Mouse (Mus musculus): ENCODE data around the gene Kif5a. TPM values are rescaled to one million over a fixed set of nuclear protein-coding genes. Genes with fewer than 3 reads are reported as not detected.
"Not testable (repeated sequence)": the region's sequence is repeated elsewhere in the genome, so short reads cannot be mapped to it uniquely, and the experiment has no call there.

The Kif5a gene
- polyA plus RNA-seq (2015; fragmentation: Nextera tagmentation; extraction: Ambion mirVana), result 6.9 and 7.6 TPM in 2 replicates

DNA sequence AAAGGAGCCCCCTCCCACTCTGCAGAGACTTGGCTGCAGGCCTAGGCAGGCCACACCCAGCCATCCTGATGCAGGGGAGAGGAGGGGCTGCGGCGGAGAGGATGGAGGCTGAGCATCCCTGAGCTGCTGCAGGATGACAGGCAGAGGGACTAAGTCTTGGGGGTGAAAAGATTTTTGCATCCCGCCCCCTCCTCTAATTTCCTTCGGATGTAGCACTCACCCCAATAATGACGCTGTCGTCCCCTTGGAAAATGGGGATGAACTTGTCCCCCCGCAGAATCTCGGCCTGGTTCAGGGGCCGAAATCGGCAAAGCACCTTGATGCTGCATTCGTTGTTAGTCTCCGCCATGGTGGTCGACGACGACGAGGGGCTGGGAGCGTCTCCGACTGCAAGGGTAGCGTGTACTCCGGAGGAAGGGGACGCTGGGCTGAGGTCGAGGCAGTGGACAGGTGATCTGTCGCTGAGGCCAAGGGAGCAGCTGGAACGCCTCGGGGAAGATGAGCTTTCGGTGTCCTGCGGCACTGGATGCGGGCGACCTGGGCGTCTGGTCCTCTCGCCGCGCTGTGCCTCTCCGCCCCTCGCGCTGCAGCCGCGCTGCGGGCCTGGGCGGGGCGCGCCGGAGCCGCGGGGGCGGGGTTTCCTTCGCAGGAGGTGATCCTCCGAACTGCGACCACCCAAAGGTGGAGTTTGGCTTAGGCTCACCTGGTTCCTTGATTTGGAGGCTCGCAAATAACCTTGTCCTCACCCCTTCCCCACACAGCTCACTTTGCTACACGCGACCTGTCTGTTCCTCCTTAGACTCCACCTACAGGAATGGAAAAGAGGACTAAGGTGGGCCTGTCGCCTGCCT, at the start of gene Kif5a:
Kif5a (minus strand) TSS at position 801 of the 851 bp plus-strand sequence.
- H3K27ac ChIP-seq (replicated peaks), result no peak within 1 kb of the TSS
- peaks cover 9% of the 10 kb centered on the region for H3K27me3 ChIP-seq
- peak within 1 kb of the TSS; percentile 45 for H3K9ac ChIP-seq
- H3K4me3 ChIP-seq (replicated peaks), result peak within 1 kb of the TSS; percentile 50
- peak within 1 kb of the TSS; percentile 90 for H3K4me2 ChIP-seq (replicated peaks)
- H3K4me1 ChIP-seq, result peaks cover 23% of the 10 kb centered on the region
- WGBS, result under 1% methylated on average over 53 of the region's 53 CpGs
- ATAC-seq (ENCODE audit: insufficient number of reproducible peaks, low FRiP score, low TSS enrichment, low read depth), result no peak
- no peaks in the 10 kb centered on the region for H3K36me3 ChIP-seq
- H3K9me3 ChIP-seq (replicated peaks), result no peaks in the 10 kb centered on the region

DNA sequence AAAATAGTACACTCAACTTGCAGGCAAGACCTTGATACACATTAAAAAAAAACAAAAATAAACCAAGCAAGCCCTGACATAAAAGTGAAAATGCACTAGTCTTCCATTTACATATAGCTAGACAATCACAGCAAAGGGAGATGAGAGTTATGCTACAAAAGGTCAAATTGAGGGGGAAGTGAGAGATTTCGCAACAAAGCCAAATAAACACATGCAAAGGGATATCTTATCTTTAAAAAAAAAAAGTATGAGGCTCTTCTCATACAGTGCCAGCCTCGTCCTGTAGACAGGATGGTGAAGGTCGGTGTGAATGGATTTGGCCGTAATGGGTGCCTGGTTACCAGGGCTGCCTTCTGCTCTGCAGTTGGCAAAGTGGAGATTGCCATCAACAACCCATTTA, 49.7 kb upstream of the Kif5a start:
- no peak overlapping the region for H3K4me3 ChIP-seq (replicated peaks)
- no peak for ATAC-seq (ENCODE audit: insufficient number of reproducible peaks, low FRiP score, low TSS enrichment, low read depth)
- peaks cover 12% of the 10 kb centered on the region for H3K4me1 ChIP-seq
- H3K27ac ChIP-seq (replicated peaks), result no peak overlapping the region
- H3K36me3 ChIP-seq, result peaks cover 18% of the 10 kb centered on the region
- no peaks in the 10 kb centered on the region for H3K9me3 ChIP-seq (replicated peaks)
- H3K4me2 ChIP-seq (replicated peaks), result no peak overlapping the region
- H3K9ac ChIP-seq, result no peak overlapping the region
- no peaks in the 10 kb centered on the region for H3K27me3 ChIP-seq
- 69% methylated on average over 4 of the region's 4 CpGs for WGBS

DNA sequence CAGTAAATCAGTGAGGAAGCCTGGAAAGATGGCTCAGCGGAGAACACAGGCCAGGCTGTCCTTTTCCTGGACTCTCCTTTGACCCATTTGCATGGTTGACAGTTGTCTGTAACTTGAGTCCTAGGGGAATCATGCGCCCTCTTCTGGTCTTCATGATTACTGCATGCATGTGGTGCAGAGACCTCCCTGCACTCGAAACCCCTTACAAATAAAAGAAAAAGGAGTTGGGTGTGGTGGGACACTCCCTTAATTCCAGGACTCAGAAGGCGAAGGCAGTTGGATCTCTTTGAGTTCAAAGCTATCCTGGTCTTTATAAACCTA, 49.2 kb upstream of the Kif5a start:
- WGBS, result 1% methylated on average over 4 of the region's 4 CpGs
- H3K4me3 ChIP-seq (replicated peaks), result peak overlapping the region; percentile 70
- peak overlapping the region; percentile 49 for H3K9ac ChIP-seq
- H3K4me2 ChIP-seq (replicated peaks), result peak overlapping the region; percentile 65
- no peaks in the 10 kb centered on the region for H3K9me3 ChIP-seq (replicated peaks)
- no peaks in the 10 kb centered on the region for H3K27me3 ChIP-seq
- peaks cover 24% of the 10 kb centered on the region for H3K36me3 ChIP-seq
- H3K27ac ChIP-seq (replicated peaks), result peak overlapping the region; percentile 91
- ATAC-seq (ENCODE audit: insufficient number of reproducible peaks, low FRiP score, low TSS enrichment, low read depth), result 0 out of 2 replicates have a peak, but pooled peaks have one; percentile 41
- peaks cover 12% of the 10 kb centered on the region for H3K4me1 ChIP-seq

DNA sequence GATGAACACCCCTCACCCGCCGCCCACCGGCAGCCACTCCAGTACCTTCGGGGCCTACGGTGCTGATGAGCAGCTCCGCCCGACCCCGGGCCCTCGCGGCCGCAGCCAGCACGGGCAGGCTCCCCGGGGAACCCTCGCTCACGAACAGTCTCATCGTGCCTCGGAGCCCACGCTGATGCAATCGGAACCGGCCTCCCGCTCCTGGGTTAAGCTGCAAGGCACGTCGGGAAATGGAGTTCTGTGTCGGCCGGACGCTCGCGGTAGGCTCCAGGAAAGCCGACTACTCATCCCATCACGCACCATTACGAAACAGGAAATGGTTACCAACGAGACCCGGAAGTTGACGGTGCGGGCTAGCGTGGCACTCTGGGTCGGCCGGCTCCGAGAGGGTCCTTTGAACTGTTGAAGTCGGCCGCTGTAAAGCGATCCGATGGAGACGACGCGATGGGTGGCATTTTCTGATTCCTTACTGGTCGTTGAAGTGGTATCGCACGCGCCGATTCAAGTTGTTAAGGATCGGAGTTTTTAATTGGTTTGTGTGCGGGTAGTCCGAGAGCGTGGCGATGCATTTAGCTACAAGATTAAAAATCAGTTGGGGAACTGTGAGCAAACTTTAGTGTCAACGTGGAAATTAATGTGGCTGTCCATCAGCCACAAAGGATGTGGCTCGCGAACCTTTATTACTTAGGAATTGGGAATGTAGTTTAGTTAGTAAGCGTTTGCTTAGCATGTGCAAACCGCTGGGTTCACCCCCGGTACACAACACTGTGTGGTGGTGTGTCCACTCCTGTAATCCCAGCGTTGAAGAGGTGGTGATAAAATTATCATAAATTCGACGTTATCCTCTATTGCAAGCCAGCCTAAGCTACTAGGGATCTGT, 48.6 kb upstream of the Kif5a start, which contains the start of gene Mars:
Mars (minus strand) TSS at position 311 of the 880 bp plus-strand sequence.
- H3K9me3 ChIP-seq (replicated peaks), result no peaks in the 10 kb centered on the region
- under 1% methylated on average over 65 of the region's 65 CpGs for WGBS
- H3K9ac ChIP-seq, result peak within 1 kb of the TSS; percentile 71
- H3K27me3 ChIP-seq, result no peaks in the 10 kb centered on the region
- peak within 1 kb of the TSS; percentile 91 for H3K27ac ChIP-seq (replicated peaks)
- peaks cover 30% of the 10 kb centered on the region for H3K36me3 ChIP-seq
- peak within 1 kb of the TSS; percentile 70 for H3K4me3 ChIP-seq (replicated peaks)
- peak within 1 kb of the TSS; percentile 65 for H3K4me2 ChIP-seq (replicated peaks)
- peak; percentile 97 for ATAC-seq (ENCODE audit: insufficient number of reproducible peaks, low FRiP score, low TSS enrichment, low read depth)
- peaks cover 12% of the 10 kb centered on the region for H3K4me1 ChIP-seq

DNA sequence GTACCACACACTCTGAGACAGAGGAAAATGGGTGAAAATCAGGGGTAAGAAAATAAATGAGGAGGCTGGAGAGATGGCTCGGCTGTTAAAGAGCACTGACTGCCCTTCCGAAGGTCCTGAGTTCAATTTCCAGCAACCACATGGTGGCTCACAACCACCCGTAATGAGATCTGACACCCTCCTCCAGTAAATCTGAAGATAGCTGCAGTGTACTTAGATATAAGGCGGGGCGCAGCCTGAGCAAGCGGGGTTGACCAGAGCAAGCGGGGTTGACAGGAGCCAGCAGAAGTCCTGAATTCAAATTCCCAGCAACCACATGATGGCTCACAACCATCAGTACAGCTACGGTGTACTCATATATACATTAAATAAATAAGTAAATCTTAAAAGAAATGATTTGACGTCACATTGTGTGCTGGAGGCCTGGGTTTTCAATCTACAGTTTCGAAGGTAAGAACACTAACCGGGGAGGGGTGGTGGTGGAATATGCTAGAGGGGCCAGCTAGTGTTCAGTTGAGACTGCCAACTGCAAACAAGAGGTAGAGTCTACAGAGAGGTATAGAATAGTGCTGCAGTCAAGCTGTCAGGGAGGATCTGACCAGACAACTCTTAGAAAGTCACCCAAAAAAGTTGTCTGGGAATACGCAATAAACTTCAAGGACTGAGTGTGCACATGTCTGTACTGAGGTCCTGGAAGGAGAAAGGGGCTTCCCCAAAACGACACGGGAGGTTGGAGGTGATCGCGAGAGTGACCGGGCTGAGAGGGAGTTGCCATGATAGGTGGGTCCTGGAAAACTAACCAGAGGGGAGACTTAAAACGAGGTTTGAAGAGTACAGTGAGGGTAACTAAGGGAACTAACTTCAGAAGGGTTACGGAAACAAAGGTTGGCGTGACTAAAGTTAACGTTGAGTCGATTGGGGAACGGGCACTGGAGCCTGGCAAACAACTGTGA, 47.7 kb upstream of the Kif5a start:
- ATAC-seq (ENCODE audit: insufficient number of reproducible peaks, low FRiP score, low TSS enrichment, low read depth), result no peak
- Histone ChIP-seq H3K9ac (peak overlapping the region; percentile 71), H3K4me2 (replicated peaks) (peak overlapping the region; percentile 65), H3K9me3 (replicated peaks) (no peaks in the 10 kb centered on the region), H3K4me1 (peaks cover 12% of the 10 kb centered on the region), H3K4me3 (replicated peaks) (peak overlapping the region; percentile 70), H3K36me3 (peaks cover 39% of the 10 kb centered on the region), H3K27ac (replicated peaks) (peak overlapping the region; percentile 83), H3K27me3 (no peaks in the 10 kb centered on the region)
- 31% methylated on average over 23 of the region's 23 CpGs for WGBS

DNA sequence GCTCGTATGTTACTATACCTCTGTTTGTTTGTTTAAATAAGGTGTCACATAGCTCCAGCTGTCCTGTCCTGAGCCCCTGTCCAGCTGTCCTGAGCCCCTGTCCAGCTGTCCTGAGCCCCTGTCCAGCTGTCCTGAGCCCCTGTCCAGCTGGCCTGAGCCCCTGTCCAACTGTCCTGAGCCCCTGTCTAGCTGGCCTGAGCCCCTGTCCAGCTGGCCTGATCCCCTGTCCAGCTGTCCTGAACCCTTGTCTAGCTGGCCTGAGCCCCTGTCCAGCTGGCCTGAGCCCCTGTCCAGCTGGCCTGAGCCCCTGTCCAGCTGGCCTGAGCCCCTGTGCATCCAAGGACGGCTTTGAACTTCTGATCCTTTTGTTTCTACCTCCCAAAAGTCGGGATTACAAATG, 46.0 kb upstream of the Kif5a start:
- H3K9me3 ChIP-seq (replicated peaks); H3K4me3 ChIP-seq (replicated peaks); H3K27me3 ChIP-seq; ATAC-seq (ENCODE audit: insufficient number of reproducible peaks, low FRiP score, low TSS enrichment, low read depth); H3K4me2 ChIP-seq (replicated peaks); H3K9ac ChIP-seq; H3K27ac ChIP-seq (replicated peaks): not testable (repeated sequence)
- Histone ChIP-seq H3K36me3 (peaks cover 55% of the 10 kb centered on the region), H3K4me1 (peaks cover 12% of the 10 kb centered on the region)
- 82% methylated on average over 3 of the region's 3 CpGs for WGBS

DNA sequence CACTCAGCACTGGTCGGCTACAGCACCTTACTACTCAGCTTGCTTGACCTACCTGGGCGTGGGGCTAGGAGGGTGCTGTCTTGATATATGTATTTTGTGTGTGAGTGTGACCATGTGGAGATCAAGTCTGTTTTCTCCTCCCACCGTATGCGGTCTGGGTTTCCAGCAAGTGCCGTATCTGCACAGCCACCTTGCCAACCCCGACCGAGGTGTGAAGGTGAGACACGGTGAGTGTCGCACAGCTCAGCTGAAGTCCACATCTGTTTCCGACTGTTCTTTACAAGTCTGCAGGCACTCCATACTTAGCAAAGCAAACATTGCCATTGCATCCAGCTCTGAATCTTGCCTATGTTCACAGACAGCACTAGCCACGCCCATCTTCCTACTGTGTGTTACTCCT, 40.0 kb upstream of the Kif5a start:
- Histone ChIP-seq H3K4me3 (replicated peaks) (no peak overlapping the region), H3K27ac (replicated peaks) (no peak overlapping the region), H3K9me3 (replicated peaks) (no peaks in the 10 kb centered on the region), H3K4me2 (replicated peaks) (no peak overlapping the region), H3K27me3 (no peaks in the 10 kb centered on the region), H3K9ac (no peak overlapping the region), H3K36me3 (peaks cover 92% of the 10 kb centered on the region), H3K4me1 (no peaks in the 10 kb centered on the region)
- no peak for ATAC-seq (ENCODE audit: insufficient number of reproducible peaks, low FRiP score, low TSS enrichment, low read depth)
- 91% methylated on average over 11 of the region's 11 CpGs for WGBS

DNA sequence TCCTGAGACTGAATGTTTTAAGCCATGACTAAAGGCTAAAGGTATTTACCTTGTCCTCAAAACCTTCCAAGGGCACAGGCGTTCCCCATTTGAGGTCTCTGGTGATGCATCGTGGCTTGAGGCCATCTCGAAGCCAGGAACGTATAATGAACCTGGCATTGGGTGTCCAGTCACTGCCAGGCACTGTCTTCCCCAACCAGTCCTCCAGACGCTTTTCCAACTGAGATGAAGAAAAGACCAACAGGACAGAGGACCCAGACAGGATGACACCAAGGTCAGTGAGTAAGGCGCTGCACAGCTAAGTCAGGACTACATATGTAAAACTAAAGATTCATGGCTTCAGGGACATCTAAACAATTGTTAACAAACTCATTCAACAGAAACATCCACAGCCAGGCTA, 37.2 kb upstream of the Kif5a start:
- H3K4me3 ChIP-seq (replicated peaks), result no peak overlapping the region
- H3K36me3 ChIP-seq, result peaks cover 89% of the 10 kb centered on the region
- 95% methylated on average over 6 of the region's 6 CpGs for WGBS
- H3K4me1 ChIP-seq, result no peaks in the 10 kb centered on the region
- H3K9ac ChIP-seq, result no peak overlapping the region
- no peak overlapping the region for H3K27ac ChIP-seq (replicated peaks)
- no peak overlapping the region for H3K4me2 ChIP-seq (replicated peaks)
- ATAC-seq (ENCODE audit: insufficient number of reproducible peaks, low FRiP score, low TSS enrichment, low read depth), result no peak
- no peaks in the 10 kb centered on the region for H3K27me3 ChIP-seq
- H3K9me3 ChIP-seq (replicated peaks), result no peaks in the 10 kb centered on the region

DNA sequence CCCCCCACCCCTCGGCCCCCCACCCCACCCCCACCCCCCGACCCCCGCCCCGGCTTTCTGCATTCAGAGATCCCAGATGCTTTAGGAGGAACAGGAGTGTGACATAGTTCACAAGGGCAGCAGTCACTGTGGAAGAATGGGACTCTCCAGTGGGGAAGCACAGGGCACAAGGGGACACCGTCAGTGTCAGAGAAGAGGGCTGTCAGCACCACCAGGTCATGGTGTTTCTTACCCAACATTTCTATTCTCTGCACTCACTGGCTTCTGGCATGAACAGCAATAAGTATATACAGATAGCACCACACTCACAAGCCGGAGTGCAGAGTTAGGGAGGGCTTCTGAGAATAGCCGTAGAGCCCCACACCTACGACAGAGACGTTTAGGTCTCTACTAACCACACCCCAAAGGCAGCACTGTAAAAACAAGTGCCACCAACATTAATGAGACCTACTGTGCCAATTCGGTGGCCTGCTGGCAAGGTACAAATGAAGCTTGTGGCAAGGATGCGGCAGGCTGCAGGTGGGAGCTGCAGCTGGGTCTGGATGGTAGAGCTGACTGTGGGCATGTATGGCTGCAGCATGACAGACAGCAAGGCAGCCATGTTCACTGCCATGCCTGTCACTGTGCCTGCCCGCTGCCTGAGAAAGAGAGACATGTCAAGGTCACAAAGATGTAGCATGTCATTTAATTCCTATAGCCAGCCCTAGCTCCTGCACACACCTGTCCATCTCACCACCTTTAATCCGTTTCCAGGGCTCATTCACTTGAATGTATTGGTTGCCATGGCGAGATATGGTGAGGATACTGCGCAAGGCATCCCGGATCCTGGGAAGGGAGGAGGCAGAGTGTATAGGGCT, 34.1 kb upstream of the Kif5a start:
- 90% methylated on average over 16 of the region's 16 CpGs for WGBS
- no peak overlapping the region for H3K4me2 ChIP-seq (replicated peaks)
- peaks cover 11% of the 10 kb centered on the region for H3K4me1 ChIP-seq
- H3K9ac ChIP-seq, result no peak overlapping the region
- no peak for ATAC-seq (ENCODE audit: insufficient number of reproducible peaks, low FRiP score, low TSS enrichment, low read depth)
- H3K27ac ChIP-seq (replicated peaks), result no peak overlapping the region
- H3K27me3 ChIP-seq, result no peaks in the 10 kb centered on the region
- no peak overlapping the region for H3K4me3 ChIP-seq (replicated peaks)
- H3K36me3 ChIP-seq, result peaks cover 84% of the 10 kb centered on the region
- H3K9me3 ChIP-seq (replicated peaks), result no peaks in the 10 kb centered on the region

Measured in embryonic facial prominence, embryonic 15.5 days (tissue).